Mouse (Mus musculus) kidney, embryonic 16.5 days (tissue): ENCODE measurements around the gene Lhpp. TPM values are rescaled to one million over a fixed set of nuclear protein-coding genes. Genes with fewer than 3 reads are reported as not detected.

Experiments used
- ATAC-seq: fragments of 200-750 bp; cut with Nextera tagmentation; 2 replicates; pipeline ENCODE4 v1.8.0; 2017; ENCODE audit warnings: moderate TSS enrichment; ENCODE audit not compliant: low FRiP score, low TSS enrichment
- H3K27ac ChIP-seq: fragments of 300-500 bp; sonication (generic); 2 replicates; pipeline ENCODE4 v1.5.1; 2014; ENCODE audit warnings: low read length
- H3K27me3 ChIP-seq: fragments of 300-500 bp; sonication (generic); 2 replicates; pipeline ENCODE4 v1.6.1; 2014; ENCODE audit warnings: low read length, control low read depth, mixed read lengths; ENCODE audit not compliant: insufficient read depth
- H3K36me3 ChIP-seq: fragments of 300-500 bp; sonication (generic); 2 replicates; pipeline ENCODE4 v1.6.1; 2014; ENCODE audit warnings: low read length, control low read depth, mixed read lengths; ENCODE audit not compliant: insufficient read depth
- H3K4me1 ChIP-seq: fragments of 300-500 bp; sonication (generic); 2 replicates; pipeline ENCODE4 v1.6.1; 2014; ENCODE audit warnings: low read length, control low read depth, mixed read lengths; ENCODE audit not compliant: insufficient read depth
- H3K4me2 ChIP-seq: fragments of 300-500 bp; sonication (generic); replicated peaks from 2 replicates; pipeline ENCODE4 v1.6.1; 2014; ENCODE audit warnings: low read depth, low read length
- H3K4me3 ChIP-seq: fragments of 300-500 bp; sonication (generic); 2 replicates; pipeline ENCODE4 v1.5.1; 2014; ENCODE audit warnings: mild to moderate bottlenecking, low read length
- H3K9ac ChIP-seq: fragments of 300-500 bp; sonication (generic); replicated peaks from 2 replicates; pipeline ENCODE4 v1.6.1; 2014; ENCODE audit warnings: low read length
- H3K9me3 ChIP-seq: fragments of 300-500 bp; sonication (generic); 2 replicates; pipeline ENCODE4 v1.6.1; 2016; ENCODE audit warnings: low read length, control low read depth
- WGBS: fragments of 180-500 bp; shearing (Covaris S2); extraction: QIAGEN DNeasy Blood & Tissue Kit; methylation state at CpG from one replicate; pipeline ENCODE4 v1.1.7; 2014; 5-methylcytosine and 5-hydroxymethylcytosine counted together
- polyA plus RNA-seq: library from polyadenylated mRNA; unstranded; fragments of >200 nt; fragmentation: Nextera tagmentation; extraction: Ambion mirVana; gene quantifications from 2 replicates; pipeline ENCODE4 v1.2.1, GENCODE M21; 2015

The Lhpp gene
- polyA plus RNA-seq, 1 experiment from 2014 or later: 24.3 TPM

GRCm38 (mm10) chr7:132672481-132672959, 62.1 kb downstream of the Lhpp start:
- ATAC-seq: 0 out of 2 replicates have a peak, but pooled peaks have one; percentile 32

GRCm38 (mm10) chr7:132673931-132674755, 63.7 kb downstream of the Lhpp start:
- no peak overlapping the region for H3K4me3 ChIP-seq
- H3K4me2 ChIP-seq: no peak overlapping the region
- no peaks in the 10 kb centered on the region for H3K36me3 ChIP-seq
- H3K9me3 ChIP-seq: no peaks in the 10 kb centered on the region
- H3K9ac ChIP-seq: no peak overlapping the region
- H3K27me3 ChIP-seq: no peaks in the 10 kb centered on the region
- H3K27ac ChIP-seq: no peak overlapping the region
- no peak for ATAC-seq
- WGBS: 49% methylated on average over 17 of the region's 17 CpGs
- H3K4me1 ChIP-seq: no peaks in the 10 kb centered on the region; the same call in 1 of the 2 replicates

More at GRCm38 (mm10) chr7:132672481-132672959, 62.1 kb downstream of the Lhpp start:
- WGBS: 68% methylated on average over 7 of the region's 7 CpGs
- no peaks in the 10 kb centered on the region; the same call in 1 of the 2 replicates for H3K4me1 ChIP-seq
- H3K4me3 ChIP-seq: no peak overlapping the region
- no peak overlapping the region for H3K9ac ChIP-seq
- H3K4me2 ChIP-seq: no peak overlapping the region
- H3K9me3 ChIP-seq: no peaks in the 10 kb centered on the region
- H3K27me3 ChIP-seq: no peaks in the 10 kb centered on the region
- no peaks in the 10 kb centered on the region for H3K36me3 ChIP-seq
- H3K27ac ChIP-seq: no peak overlapping the region

- H3K36me3 ChIP-seq: no peaks in the 10 kb centered on the region
- no peak overlapping the region for H3K27ac ChIP-seq
- no peaks in the 10 kb centered on the region for H3K9me3 ChIP-seq
- ATAC-seq: no peak
- no peak overlapping the region for H3K9ac ChIP-seq
- H3K27me3 ChIP-seq: no peaks in the 10 kb centered on the region
- H3K4me1 ChIP-seq: no peaks in the 10 kb centered on the region
- no peak overlapping the region for H3K4me3 ChIP-seq
- no peak overlapping the region for H3K4me2 ChIP-seq
- WGBS: 93% methylated on average over 2 of the region's 2 CpGs
Measured at GRCm38 (mm10) chr7:132675922-132676321, 65.5 kb downstream of the Lhpp start.

GRCm38 (mm10) chr7:132679117-132679516, 68.7 kb downstream of the Lhpp start:
- WGBS: 78% methylated on average over 4 of the region's 4 CpGs

GRCm38 (mm10) chr7:132679549-132679948, 69.1 kb downstream of the Lhpp start:
- Histone ChIP-seq H3K27ac (no peak overlapping the region), H3K9ac (no peak overlapping the region), H3K4me3 (no peak overlapping the region), H3K9me3 (no peaks in the 10 kb centered on the region), H3K4me2 (no peak overlapping the region), H3K4me1 (no peaks in the 10 kb centered on the region), H3K27me3 (no peaks in the 10 kb centered on the region), H3K36me3 (no peaks in the 10 kb centered on the region)
- WGBS: 79% methylated on average over 6 of the region's 6 CpGs
- ATAC-seq: no peak

More at GRCm38 (mm10) chr7:132679117-132679516, 68.7 kb downstream of the Lhpp start:
- no peak overlapping the region for H3K4me3 ChIP-seq
- no peaks in the 10 kb centered on the region for H3K27me3 ChIP-seq
- H3K9ac ChIP-seq: no peak overlapping the region
- H3K36me3 ChIP-seq: no peaks in the 10 kb centered on the region
- H3K4me1 ChIP-seq: no peaks in the 10 kb centered on the region
- no peak for ATAC-seq
- no peaks in the 10 kb centered on the region for H3K9me3 ChIP-seq
- no peak overlapping the region for H3K27ac ChIP-seq
- no peak overlapping the region for H3K4me2 ChIP-seq

GRCm38 (mm10) chr7:132681296-132681695, 70.9 kb downstream of the Lhpp start:
- no peak overlapping the region for H3K27ac ChIP-seq
- no peaks in the 10 kb centered on the region for H3K9me3 ChIP-seq
- H3K4me3 ChIP-seq: no peak overlapping the region
- 87% methylated on average over 11 of the region's 11 CpGs for WGBS
- no peaks in the 10 kb centered on the region for H3K4me1 ChIP-seq
- ATAC-seq: no peak
- H3K4me2 ChIP-seq: no peak overlapping the region
- no peaks in the 10 kb centered on the region for H3K27me3 ChIP-seq
- no peak overlapping the region for H3K9ac ChIP-seq
- H3K36me3 ChIP-seq: no peaks in the 10 kb centered on the region

- Histone ChIP-seq H3K4me1 (no peaks in the 10 kb centered on the region), H3K27ac (no peak overlapping the region), H3K36me3 (no peaks in the 10 kb centered on the region), H3K9ac (no peak overlapping the region), H3K4me3 (no peak overlapping the region), H3K9me3 (no peaks in the 10 kb centered on the region), H3K27me3 (no peaks in the 10 kb centered on the region), H3K4me2 (no peak overlapping the region)
- no peak for ATAC-seq
- WGBS: 100% methylated on average over 1 of the region's 1 CpGs
Measured at GRCm38 (mm10) chr7:132681831-132682230, 71.4 kb downstream of the Lhpp start.

- no peaks in the 10 kb centered on the region for H3K9me3 ChIP-seq
- 91% methylated on average over 3 of the region's 3 CpGs for WGBS
- no peak overlapping the region for H3K9ac ChIP-seq
- H3K27me3 ChIP-seq: no peaks in the 10 kb centered on the region
- no peak overlapping the region for H3K4me3 ChIP-seq
- H3K4me2 ChIP-seq: no peak overlapping the region
- H3K4me1 ChIP-seq: peaks cover under 1% of the 10 kb centered on the region
- H3K27ac ChIP-seq: no peak overlapping the region
- H3K36me3 ChIP-seq: no peaks in the 10 kb centered on the region
- ATAC-seq: no peak
Measured at GRCm38 (mm10) chr7:132682336-132682735, 71.9 kb downstream of the Lhpp start.

GRCm38 (mm10) chr7:132682901-132683300, 72.5 kb downstream of the Lhpp start:
- H3K4me1 ChIP-seq: peaks cover 6% of the 10 kb centered on the region
- no peaks in the 10 kb centered on the region for H3K9me3 ChIP-seq
- WGBS: 76% methylated on average over 3 of the region's 3 CpGs
- H3K4me3 ChIP-seq: no peak overlapping the region
- no peak overlapping the region for H3K4me2 ChIP-seq
- ATAC-seq: no peak
- H3K36me3 ChIP-seq: no peaks in the 10 kb centered on the region
- H3K27ac ChIP-seq: no peak overlapping the region
- no peaks in the 10 kb centered on the region for H3K27me3 ChIP-seq
- no peak overlapping the region for H3K9ac ChIP-seq

- Histone ChIP-seq H3K36me3 (no peaks in the 10 kb centered on the region), H3K4me3 (no peak overlapping the region), H3K4me2 (no peak overlapping the region), H3K4me1 (peaks cover 15% of the 10 kb centered on the region), H3K9ac (no peak overlapping the region), H3K27ac (no peak overlapping the region), H3K27me3 (no peaks in the 10 kb centered on the region), H3K9me3 (no peaks in the 10 kb centered on the region)
- no peak for ATAC-seq
- WGBS: 89% methylated on average over 4 of the region's 4 CpGs
Measured at GRCm38 (mm10) chr7:132683923-132684322, 73.5 kb downstream of the Lhpp start.
